Mouse (Mus musculus): ENCODE measurements around the gene Nt5c3.

Nt5c3 gene

DNA sequence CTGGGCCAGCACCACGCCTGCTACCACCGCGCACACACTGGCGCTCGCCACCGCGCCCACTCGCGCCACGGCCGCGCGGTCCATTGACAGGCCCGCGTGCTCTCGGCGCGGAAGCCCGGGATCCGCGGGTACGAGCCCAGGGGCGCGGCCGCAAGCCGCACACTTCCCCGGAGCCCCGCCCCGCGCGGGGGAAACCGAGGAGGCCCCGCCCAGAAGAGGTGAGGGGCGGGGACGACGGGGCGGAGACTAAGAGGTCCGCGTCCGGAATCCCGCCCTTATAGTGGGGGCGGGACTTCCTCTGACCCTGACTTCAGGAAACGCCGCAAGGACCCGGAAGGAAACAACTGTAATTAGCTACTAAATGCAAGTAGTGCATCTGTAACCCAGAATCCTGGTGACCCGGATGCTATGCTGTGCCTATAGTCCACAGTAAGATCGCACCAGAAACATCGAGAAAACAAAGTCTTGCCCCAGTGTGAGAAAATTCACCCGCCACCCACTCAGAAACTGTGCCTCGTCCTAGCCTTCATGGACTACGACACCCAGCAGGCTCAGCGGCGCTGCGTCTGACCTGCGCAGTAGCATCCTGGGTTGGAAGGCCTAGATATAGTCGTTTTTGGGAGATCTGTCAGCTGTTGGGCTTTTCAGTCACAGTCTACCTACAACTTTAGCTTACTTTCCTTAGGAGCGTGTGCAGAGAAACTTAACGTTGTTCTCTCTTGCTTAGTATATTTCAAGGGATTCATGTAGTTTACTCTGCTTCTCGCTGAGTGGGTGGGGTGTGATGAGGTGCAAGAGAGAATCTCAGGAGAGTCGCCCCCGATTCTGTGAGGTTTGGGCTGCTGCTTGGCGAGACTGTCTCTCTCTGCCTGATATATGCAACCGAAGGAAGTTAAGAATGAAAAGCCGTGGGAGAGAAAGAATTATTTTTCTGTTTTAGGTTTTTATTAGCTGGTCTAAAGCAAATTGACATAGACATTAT lies at the start of gene Nt5c3, which contains the start of gene Vmn1r4:
Gene Nt5c3, minus strand, starts transcription at position 207 of the 982 bp plus-strand sequence.
Gene Vmn1r4, plus strand, starts transcription at position 290 of the 982 bp plus-strand sequence.
- DNase-seq = peak; percentile 92 to 94

DNA sequence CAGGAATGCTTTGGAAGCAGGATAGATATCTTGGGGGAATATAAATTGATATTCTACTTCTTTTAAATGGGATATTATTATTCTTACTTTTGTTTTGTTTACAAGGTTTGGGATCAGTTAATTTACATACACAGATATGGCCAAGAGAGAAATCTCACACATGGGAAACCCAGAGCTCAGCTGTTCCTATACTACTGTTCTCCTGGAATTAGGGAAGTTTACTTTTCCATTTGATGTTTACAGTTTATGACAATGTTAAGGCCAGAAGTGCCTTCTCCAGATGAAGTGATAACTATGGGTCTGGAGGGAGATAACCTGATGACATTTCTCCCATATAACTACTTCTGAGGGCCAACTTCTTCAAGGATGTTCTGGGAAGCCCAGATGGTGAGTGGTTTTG lies 46.2 kb upstream of the Nt5c3 start, which contains the start of gene Vmn1r5:
Gene Vmn1r5, plus strand, starts transcription at position 301 of the 400 bp plus-strand sequence.
- no peak for DNase-seq

GRCm38 (mm10) chr6:56956436-56956835 lies 32.7 kb upstream of the Nt5c3 start:
- no peak for DNase-seq

DNA sequence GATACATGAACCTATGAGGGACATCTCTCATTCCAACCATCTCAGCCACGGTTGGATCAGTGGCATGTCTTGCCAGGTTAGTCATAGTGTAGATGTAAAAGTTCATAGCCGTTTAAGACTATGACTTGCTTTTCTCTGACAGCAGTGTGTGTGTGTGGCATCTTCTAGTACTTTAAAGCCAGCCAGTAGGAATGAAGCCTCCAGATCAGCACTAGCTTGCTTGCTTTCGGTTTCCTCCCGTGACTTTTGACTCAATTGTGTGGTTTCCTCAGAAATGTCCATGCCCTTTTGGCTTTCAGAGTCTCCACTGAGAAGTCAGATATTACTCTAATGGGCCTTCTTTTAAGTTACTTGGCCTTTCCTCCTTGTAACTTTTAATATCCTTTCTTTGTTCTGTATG lies 10.6 kb upstream of the Nt5c3 start:
- no peak for DNase-seq

- DNase-seq = no peak
These were observed 8.7 kb upstream of the Nt5c3 start for GRCm38 (mm10) chr6:56932464-56932863.

DNA sequence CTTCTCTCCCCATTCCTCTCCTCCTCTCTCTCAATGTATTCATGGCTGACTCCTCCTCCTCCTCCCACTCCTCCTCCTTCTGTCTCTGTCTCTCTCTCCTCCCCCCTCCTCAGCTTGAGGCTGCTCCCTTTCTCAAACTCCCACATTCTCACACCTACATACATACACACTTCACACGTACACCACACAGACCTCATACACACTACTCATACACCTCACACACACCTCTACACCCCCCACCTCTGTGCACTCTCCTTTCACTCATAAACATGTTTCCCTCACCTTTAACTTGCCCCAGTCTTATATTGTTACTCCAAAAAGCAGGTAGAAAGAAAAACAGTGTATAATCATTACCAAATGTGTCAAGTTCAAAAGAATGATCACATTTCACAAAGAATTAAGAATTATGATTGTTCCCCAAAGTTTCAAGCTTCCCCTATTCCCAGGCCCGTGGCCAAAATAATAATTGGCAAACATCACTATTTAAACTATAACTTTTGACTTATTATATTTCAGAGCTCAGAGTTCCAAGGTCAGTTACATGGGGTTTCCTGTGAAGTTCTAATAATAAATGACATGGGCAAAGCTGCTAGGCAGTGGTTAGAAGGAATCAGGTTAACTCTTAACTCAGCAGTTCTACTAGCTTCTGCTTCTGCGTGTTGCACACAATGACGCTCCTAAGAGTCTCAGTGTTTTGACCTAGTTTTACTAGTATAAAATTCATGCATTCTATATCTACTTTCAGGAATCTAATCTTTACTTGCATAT lies 8.1 kb upstream of the Nt5c3 start:
- DNase-seq = no peak

- DNase-seq = no peak
These were observed 404 bp downstream of the Nt5c3 start for GRCm38 (mm10) chr6:56923331-56923725.

DNA sequence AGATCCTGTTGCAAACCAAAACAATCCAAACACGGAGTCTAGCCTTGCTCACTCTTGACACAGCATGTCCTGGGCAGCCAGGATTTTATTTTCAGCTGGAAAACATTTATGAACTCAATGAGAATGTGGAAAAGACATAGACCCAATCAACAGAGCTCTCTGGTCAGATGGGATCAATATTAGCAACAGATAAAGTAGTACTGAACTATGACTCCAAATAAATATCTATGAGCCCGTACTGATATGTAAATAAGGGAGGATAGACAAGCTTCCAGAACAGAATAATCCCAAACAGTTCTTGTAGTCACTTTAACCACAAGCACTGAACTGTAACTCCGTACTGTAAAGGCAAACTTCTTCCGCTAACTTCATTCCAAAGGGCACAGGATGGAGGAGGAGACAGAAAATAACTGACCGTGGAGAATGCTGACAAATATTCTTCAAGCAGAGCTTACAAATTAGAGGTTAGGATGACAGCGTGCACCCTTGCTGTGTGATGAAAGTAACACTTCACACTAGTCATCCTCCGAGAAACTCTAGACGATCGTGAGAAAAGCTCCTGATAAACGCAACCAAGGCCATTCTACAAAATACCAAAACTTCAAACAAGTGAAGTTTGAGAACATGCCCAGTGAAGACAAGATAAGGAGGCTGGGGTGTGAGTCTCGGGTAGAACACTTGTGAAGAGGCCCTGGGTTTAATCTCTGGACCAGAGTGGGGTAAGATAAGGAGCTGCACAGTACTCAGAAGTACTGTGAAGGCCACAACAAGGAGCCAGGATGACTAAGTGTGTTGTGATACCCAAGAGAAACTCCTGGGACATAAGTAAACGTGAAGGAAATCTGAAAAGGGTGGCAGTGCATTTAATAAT lies 3.3 kb downstream of the Nt5c3 start:
- no peak for DNase-seq

- DNase-seq = no peak
These were observed 4.2 kb downstream of the Nt5c3 start for GRCm38 (mm10) chr6:56919330-56920044.

GRCm38 (mm10) chr6:56917578-56918368 lies 6.0 kb downstream of the Nt5c3 start:
- no peak for DNase-seq

- DNase-seq = no peak
These were observed 7.5 kb downstream of the Nt5c3 start for GRCm38 (mm10) chr6:56916279-56916678.

GRCm38 (mm10) chr6:56913092-56913858 lies 10.5 kb downstream of the Nt5c3 start:
- no peak for DNase-seq

DNA sequence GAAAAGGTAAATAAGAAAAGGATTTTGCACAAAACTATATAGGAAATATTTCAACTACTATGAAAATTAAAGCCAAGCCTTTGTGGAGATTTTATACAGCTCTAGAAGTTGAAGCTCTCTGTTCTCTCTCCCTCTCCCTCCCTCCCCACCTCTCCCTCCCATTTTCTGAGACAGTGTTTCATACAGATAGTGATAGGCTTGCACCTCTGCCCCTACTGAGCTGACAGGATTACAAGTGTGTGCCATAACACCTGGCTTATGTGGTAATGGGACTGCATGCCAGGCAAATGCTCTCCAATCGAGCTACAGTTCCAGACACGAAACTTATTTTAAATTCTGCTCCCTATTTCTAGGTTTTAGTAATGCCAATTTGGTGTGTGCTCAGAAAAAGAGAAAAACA lies 12.8 kb downstream of the Nt5c3 start:
- no peak for DNase-seq

DNA sequence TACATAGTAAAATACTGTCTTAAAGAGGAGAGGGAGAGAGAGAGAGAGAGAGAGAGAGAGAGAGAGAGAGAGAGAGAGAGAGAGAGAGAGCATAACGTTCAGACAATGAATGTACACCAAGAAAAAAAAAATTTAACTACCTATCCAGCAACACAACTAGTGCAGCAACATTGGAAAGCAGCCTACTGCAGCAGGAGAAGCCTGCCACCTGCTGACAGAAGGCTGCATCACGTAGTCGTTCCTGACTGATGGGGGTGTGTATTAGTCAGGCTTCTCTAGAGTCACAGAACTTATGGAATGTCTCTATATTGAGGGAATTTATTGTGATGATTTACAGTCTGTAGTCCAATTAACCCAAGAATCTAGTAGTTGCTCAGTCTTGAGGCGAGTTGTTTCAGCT lies 14.8 kb downstream of the Nt5c3 start:
- DNase-seq = peak; percentile 53 to 69

- no peak for DNase-seq
These were observed 15.3 kb downstream of the Nt5c3 start for GRCm38 (mm10) chr6:56908397-56908796.

GRCm38 (mm10) chr6:56907973-56908372 lies 15.8 kb downstream of the Nt5c3 start:
- DNase-seq = no peak

- no peak for DNase-seq
These were observed 17.4 kb downstream of the Nt5c3 start for GRCm38 (mm10) chr6:56906121-56906846.

DNA sequence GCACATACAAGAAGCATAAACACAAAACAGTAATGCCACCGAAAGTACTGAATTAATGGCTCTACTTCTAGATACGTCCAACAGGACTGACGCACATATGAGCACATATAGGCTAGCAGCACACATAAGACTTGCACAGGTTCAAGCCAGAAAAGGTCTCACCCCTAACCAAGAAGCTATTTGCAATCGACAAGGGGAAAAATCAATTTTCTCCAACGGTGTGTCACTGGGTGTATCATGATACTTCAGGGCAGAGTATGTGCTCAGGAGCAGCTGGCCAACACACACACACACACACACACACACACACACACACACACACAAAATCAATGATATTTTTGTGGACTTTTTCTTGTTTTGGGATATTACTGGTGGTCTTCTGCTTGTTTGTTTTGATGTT lies 18.2 kb downstream of the Nt5c3 start:
- DNase-seq = no peak

GRCm38 (mm10) chr6:56904982-56905381 lies 18.8 kb downstream of the Nt5c3 start:
- no peak for DNase-seq

Measured in lung, adult 18-20 months (tissue).